Mouse (Mus musculus): ENCODE data around the gene Rbm7. TPM values are rescaled to one million over a fixed set of nuclear protein-coding genes. Genes with fewer than 3 reads are reported as not detected.

Rbm7 gene
- total RNA-seq, 1 experiment from 2014 or later: 70.8 TPM

Small RNA genes lying within 50 kb of the gene (microRNA-seq; reads per million reads assigned to microRNA genes)
- gene Gm23653: 0 reads per million in 2 experiments

Other genes starting within 250 kb of the Rbm7 start
- gene Nxpe2, start 141.8 kb downstream of the Rbm7 start, total RNA-seq (2021): 0.48 and 0.85 TPM in 2 replicates
- 112 and 121 TPM in 2 replicates for gene Rexo2, start 14.7 kb downstream of the Rbm7 start, total RNA-seq (2021)
- gene Gm5617, start 143 bp upstream of the Rbm7 start, total RNA-seq (2021): 54.3 and 55.8 TPM in 2 replicates
- gene Nnmt, start 109.9 kb upstream of the Rbm7 start, total RNA-seq (2021): 11.5 and 12.3 TPM in 2 replicates

All from adrenal gland, postnatal 25 days (tissue).